Mouse (Mus musculus): ENCODE results near the gene Gstp1.

GRCm38 (mm10) chr19:3991966-3992365, 45.8 kb downstream of the Gstp1 start:
- TF ChIP-seq CTCF (conservative IDR thresholded peaks at IDR 0.05; ENCODE audit: insufficient read depth, insufficient read length, low read depth, low read length) (no peak), POLR2A (IDR thresholded peaks at IDR 0.05; ENCODE audit: low read depth, low read length) (peak; percentile 44)

Measured in kidney, adult 2 months (tissue).